Mouse (Mus musculus) ES-E14 (cell line): Measurements from ENCODE around the gene Slc18b1.

Experiments
- HCFC1 ChIP-seq: IDR thresholded peaks from 2 replicates; pipeline ENCODE4 v1.6.1; 2012; ENCODE audit warnings: low read length, inconsistent platforms, borderline replicate concordance; ENCODE audit not compliant: insufficient read depth
- ZNF384 ChIP-seq: IDR thresholded peaks from 2 replicates; pipeline ENCODE4 v1.6.1; 2012; ENCODE audit warnings: low read depth, low read length, inconsistent platforms

GRCm38 (mm10) chr10:23782855-23783492 is 13.8 kb upstream of the Slc18b1 start:
- TF ChIP-seq ZNF384: no peak
- no peak for TF ChIP-seq HCFC1
